Mouse (Mus musculus) spleen, postnatal 14 days (tissue): ENCODE results near the gene Diexf.
A peak's percentile ranks its signal among the peaks of the same experiment; 100 is the strongest.

Experiments used
- DNase-seq, 2 experiments: peaks; one replicate each; pipeline ENCODE4 v3.0.0; 2021 to 2022; ENCODE audit warnings: low spot score in 2 of 2

The Diexf gene

GRCm38 (mm10) chr1:193129786-193130455 lies at the start of gene Diexf:
Gene Diexf (minus strand): TSS chr1:193130272.
- peak; percentile 92 to 97 for DNase-seq

- DNase-seq: no peak
These were observed 44.2 kb upstream of the Diexf start for GRCm38 (mm10) chr1:193174143-193174733.

- DNase-seq: no peak
These were observed 43.7 kb upstream of the Diexf start for GRCm38 (mm10) chr1:193173810-193174129.

GRCm38 (mm10) chr1:193172991-193173809 lies 43.1 kb upstream of the Diexf start:
- peak; percentile 87 to 90 for DNase-seq

GRCm38 (mm10) chr1:193169856-193170255 lies 39.8 kb upstream of the Diexf start:
- DNase-seq: no peak

- DNase-seq: no peak
These were observed 39.2 kb upstream of the Diexf start for GRCm38 (mm10) chr1:193169228-193169627.

GRCm38 (mm10) chr1:193167746-193168145 lies 37.7 kb upstream of the Diexf start, which contains the start of gene A130010J15Rik:
Gene A130010J15Rik (plus strand): TSS chr1:193168046.
- no peak for DNase-seq

- DNase-seq: peak; percentile 40
These were observed 30.4 kb upstream of the Diexf start for GRCm38 (mm10) chr1:193160317-193161032.

- no peak for DNase-seq
These were observed 29.5 kb upstream of the Diexf start for GRCm38 (mm10) chr1:193159613-193160012.

- DNase-seq: no peak
These were observed 29.1 kb upstream of the Diexf start for GRCm38 (mm10) chr1:193159163-193159562.

GRCm38 (mm10) chr1:193157111-193157492 lies 27.0 kb upstream of the Diexf start:
- no peak for DNase-seq

GRCm38 (mm10) chr1:193156316-193157110 lies 26.4 kb upstream of the Diexf start:
- DNase-seq: no peak

GRCm38 (mm10) chr1:193153561-193153960 lies 23.5 kb upstream of the Diexf start:
- no peak for DNase-seq

GRCm38 (mm10) chr1:193152872-193153271 lies 22.8 kb upstream of the Diexf start, which contains the start of gene Irf6:
Gene Irf6 (plus strand): TSS chr1:193153111.
- DNase-seq: no peak

- no peak for DNase-seq
These were observed 21.1 kb upstream of the Diexf start for GRCm38 (mm10) chr1:193151134-193151533.

- no peak for DNase-seq
These were observed 19.2 kb upstream of the Diexf start for GRCm38 (mm10) chr1:193149231-193149630.

GRCm38 (mm10) chr1:193146416-193146815 lies 16.3 kb upstream of the Diexf start:
- no peak for DNase-seq

GRCm38 (mm10) chr1:193145101-193145500 lies 15.0 kb upstream of the Diexf start:
- no peak for DNase-seq

GRCm38 (mm10) chr1:193144516-193144915 lies 14.4 kb upstream of the Diexf start:
- no peak for DNase-seq

GRCm38 (mm10) chr1:193142517-193143062 lies 12.5 kb upstream of the Diexf start:
- no peak for DNase-seq

- no peak for DNase-seq
These were observed 11.0 kb upstream of the Diexf start for GRCm38 (mm10) chr1:193141118-193141517.
